Mouse (Mus musculus): ENCODE data around the gene Sele.
A peak's percentile ranks its signal among the peaks of the same experiment; 100 is the strongest.

Sele gene

DNA sequence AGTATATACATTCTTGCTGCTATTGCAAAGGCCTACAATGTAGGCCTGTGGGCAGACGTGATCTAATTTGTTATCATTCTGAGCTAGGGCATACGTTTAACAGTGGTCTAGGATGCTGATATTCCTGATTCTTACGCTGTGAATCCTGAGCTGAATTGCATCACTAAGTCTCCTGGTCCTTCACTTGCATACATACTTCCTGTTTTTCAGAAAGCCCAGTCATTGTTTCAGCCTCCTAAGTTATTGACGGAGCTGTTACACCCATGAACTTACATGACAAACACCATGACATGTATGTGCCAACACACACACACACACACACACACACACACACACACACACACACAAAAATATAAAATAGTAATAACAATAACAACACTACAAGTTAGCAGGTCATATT is 12.0 kb downstream of the Sele start:
- peaks cover 3% of the 10 kb centered on the region; the same call in 1 of the 2 replicates for H3K36me3 ChIP-seq (ENCODE audit: control insufficient read depth, insufficient read depth, low read length, poor library complexity, severe bottlenecking)
- no peak for DNase-seq (ENCODE audit: low read depth, low spot score)
- H3K27me3 ChIP-seq (ENCODE audit: control insufficient read depth, insufficient read depth, low read length, poor library complexity, severe bottlenecking): no peaks in the 10 kb centered on the region

GRCm38 (mm10) chr1:164061278-164061677 is 13.2 kb downstream of the Sele start:
- peak; percentile 73 for DNase-seq (ENCODE audit: low read depth, low spot score)
- peaks cover 8% of the 10 kb centered on the region for H3K36me3 ChIP-seq (ENCODE audit: control insufficient read depth, insufficient read depth, low read length, poor library complexity, severe bottlenecking)
- no peaks in the 10 kb centered on the region for H3K27me3 ChIP-seq (ENCODE audit: control insufficient read depth, insufficient read depth, low read length, poor library complexity, severe bottlenecking)

DNA sequence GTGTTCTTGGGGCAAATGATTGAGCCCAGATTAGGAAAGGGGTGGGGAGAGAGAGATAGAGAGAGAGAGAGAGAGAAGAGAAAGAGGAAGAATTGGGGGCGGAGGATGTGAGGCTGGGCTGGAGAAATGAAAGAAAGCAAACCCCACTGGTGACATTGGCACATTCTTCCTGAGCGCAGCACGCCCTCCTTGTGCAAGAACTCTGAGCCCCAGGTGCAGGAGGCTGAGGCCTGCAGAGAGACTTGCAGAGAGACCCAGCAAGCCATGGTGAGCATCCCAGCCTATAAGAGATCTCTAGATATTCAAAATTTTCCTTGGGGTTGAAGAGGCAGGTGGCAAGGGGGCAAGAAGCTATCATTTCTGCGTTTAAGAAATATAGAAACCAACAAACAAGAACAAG is 13.9 kb downstream of the Sele start, which contains the start of gene Sell:
Gene Sell (plus strand): TSS at position 58 of the 400 bp plus-strand sequence.
- DNase-seq (ENCODE audit: low read depth, low spot score): peak; percentile 60
- Histone ChIP-seq H3K27me3 (ENCODE audit: control insufficient read depth, insufficient read depth, low read length, poor library complexity, severe bottlenecking) (no peaks in the 10 kb centered on the region), H3K36me3 (ENCODE audit: control insufficient read depth, insufficient read depth, low read length, poor library complexity, severe bottlenecking) (peaks cover 10% of the 10 kb centered on the region)

DNA sequence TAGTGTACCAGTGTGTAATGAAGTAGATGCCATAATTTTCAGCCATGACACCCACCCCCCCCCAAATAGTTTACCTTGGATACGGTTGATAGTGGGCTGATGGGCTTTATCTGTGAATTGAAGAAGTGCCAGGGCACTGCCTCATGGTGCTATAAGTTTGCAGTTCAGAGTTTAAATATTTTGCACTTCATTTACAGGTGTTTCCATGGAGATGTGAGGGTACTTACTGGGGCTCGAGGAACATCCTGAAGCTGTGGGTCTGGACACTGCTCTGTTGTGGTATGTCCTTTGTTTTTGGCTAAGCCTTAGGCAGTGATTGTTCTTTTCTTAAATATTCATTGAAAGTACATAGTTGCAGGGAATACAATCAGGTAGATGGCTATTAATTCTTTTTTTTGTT is 14.8 kb downstream of the Sele start:
- no peak for DNase-seq (ENCODE audit: low read depth, low spot score)
- H3K36me3 ChIP-seq (ENCODE audit: control insufficient read depth, insufficient read depth, low read length, poor library complexity, severe bottlenecking): peaks cover 16% of the 10 kb centered on the region
- no peaks in the 10 kb centered on the region for H3K27me3 ChIP-seq (ENCODE audit: control insufficient read depth, insufficient read depth, low read length, poor library complexity, severe bottlenecking)

GRCm38 (mm10) chr1:164063745-164064144 is 15.7 kb downstream of the Sele start:
- Histone ChIP-seq H3K36me3 (ENCODE audit: control insufficient read depth, insufficient read depth, low read length, poor library complexity, severe bottlenecking) (peaks cover 17% of the 10 kb centered on the region), H3K27me3 (ENCODE audit: control insufficient read depth, insufficient read depth, low read length, poor library complexity, severe bottlenecking) (no peaks in the 10 kb centered on the region)
- no peak for DNase-seq (ENCODE audit: low read depth, low spot score)

DNA sequence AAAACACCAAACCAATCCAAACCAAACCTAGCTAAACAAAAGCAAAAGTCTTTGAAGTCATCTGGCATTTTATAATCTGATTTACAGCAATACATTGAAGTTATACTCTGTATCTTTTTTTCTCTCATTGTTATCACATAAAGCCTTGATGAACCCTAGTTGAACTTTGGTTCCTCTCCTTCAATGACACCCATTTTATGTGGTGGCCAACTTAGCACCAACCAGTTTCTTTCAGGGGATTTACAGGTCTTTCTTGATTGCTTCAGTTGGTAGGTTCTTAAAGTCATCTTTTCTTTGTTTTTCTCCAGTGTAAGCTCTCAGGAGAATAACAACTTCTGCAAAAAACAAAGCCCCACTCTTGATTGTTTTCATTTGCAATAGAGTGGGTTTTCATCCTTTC is 21.2 kb downstream of the Sele start:
- DNase-seq (ENCODE audit: low read depth, low spot score): peak; percentile 37
- peaks cover 27% of the 10 kb centered on the region for H3K36me3 ChIP-seq (ENCODE audit: control insufficient read depth, insufficient read depth, low read length, poor library complexity, severe bottlenecking)
- no peaks in the 10 kb centered on the region for H3K27me3 ChIP-seq (ENCODE audit: control insufficient read depth, insufficient read depth, low read length, poor library complexity, severe bottlenecking)

GRCm38 (mm10) chr1:164070461-164070860 is 22.4 kb downstream of the Sele start:
- Histone ChIP-seq H3K36me3 (ENCODE audit: control insufficient read depth, insufficient read depth, low read length, poor library complexity, severe bottlenecking) (peaks cover 21% of the 10 kb centered on the region), H3K27me3 (ENCODE audit: control insufficient read depth, insufficient read depth, low read length, poor library complexity, severe bottlenecking) (no peaks in the 10 kb centered on the region)
- peak; percentile 68 for DNase-seq (ENCODE audit: low read depth, low spot score)

- peak; percentile 69 for DNase-seq (ENCODE audit: low read depth, low spot score)
- Histone ChIP-seq H3K36me3 (ENCODE audit: control insufficient read depth, insufficient read depth, low read length, poor library complexity, severe bottlenecking) (peaks cover 20% of the 10 kb centered on the region; the same call in 1 of the 2 replicates), H3K27me3 (ENCODE audit: control insufficient read depth, insufficient read depth, low read length, poor library complexity, severe bottlenecking) (no peaks in the 10 kb centered on the region)
Measured at GRCm38 (mm10) chr1:164071111-164071510, 23.1 kb downstream of the Sele start.

DNA sequence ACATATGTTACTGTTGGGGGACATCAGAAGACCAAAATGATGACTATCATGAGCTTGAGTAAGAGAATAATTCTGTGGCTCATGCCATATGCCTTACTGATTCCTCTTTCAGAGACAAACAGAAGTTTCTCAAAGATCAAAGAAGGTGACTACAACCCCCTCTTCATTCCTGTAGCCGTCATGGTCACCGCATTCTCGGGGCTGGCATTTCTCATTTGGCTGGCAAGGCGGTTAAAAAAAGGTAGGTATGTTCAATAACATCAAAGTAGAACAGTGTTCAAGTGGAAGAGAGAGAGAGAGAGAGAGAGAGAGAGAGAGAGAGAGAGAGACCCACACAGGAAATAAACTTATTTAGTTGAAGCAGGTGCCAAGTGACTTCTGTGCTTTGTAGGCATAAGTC is 24.0 kb downstream of the Sele start:
- DNase-seq (ENCODE audit: low read depth, low spot score): no peak
- no peaks in the 10 kb centered on the region for H3K27me3 ChIP-seq (ENCODE audit: control insufficient read depth, insufficient read depth, low read length, poor library complexity, severe bottlenecking)

GRCm38 (mm10) chr1:164073091-164073490 is 25.1 kb downstream of the Sele start:
- Histone ChIP-seq H3K36me3 (ENCODE audit: control insufficient read depth, insufficient read depth, low read length, poor library complexity, severe bottlenecking) (peaks cover 11% of the 10 kb centered on the region; the same call in 1 of the 2 replicates), H3K27me3 (ENCODE audit: control insufficient read depth, insufficient read depth, low read length, poor library complexity, severe bottlenecking) (no peaks in the 10 kb centered on the region)
- no peak for DNase-seq (ENCODE audit: low read depth, low spot score)

More for the DNA sequence above, 24.0 kb downstream of the Sele start:
- H3K36me3 ChIP-seq (ENCODE audit: control insufficient read depth, insufficient read depth, low read length, poor library complexity, severe bottlenecking): peaks cover 18% of the 10 kb centered on the region; the same call in 1 of the 2 replicates

- no peak for DNase-seq (ENCODE audit: low read depth, low spot score)
- H3K36me3 ChIP-seq (ENCODE audit: control insufficient read depth, insufficient read depth, low read length, poor library complexity, severe bottlenecking): peaks cover 11% of the 10 kb centered on the region; the same call in 1 of the 2 replicates
- no peaks in the 10 kb centered on the region for H3K27me3 ChIP-seq (ENCODE audit: control insufficient read depth, insufficient read depth, low read length, poor library complexity, severe bottlenecking)
Measured at GRCm38 (mm10) chr1:164073803-164074202, 25.8 kb downstream of the Sele start.

GRCm38 (mm10) chr1:164074606-164075140 is 26.6 kb downstream of the Sele start:
- DNase-seq (ENCODE audit: low read depth, low spot score): peak; percentile 56
- peaks cover 10% of the 10 kb centered on the region; the same call in 1 of the 2 replicates for H3K36me3 ChIP-seq (ENCODE audit: control insufficient read depth, insufficient read depth, low read length, poor library complexity, severe bottlenecking)
- H3K27me3 ChIP-seq (ENCODE audit: control insufficient read depth, insufficient read depth, low read length, poor library complexity, severe bottlenecking): no peaks in the 10 kb centered on the region

DNA sequence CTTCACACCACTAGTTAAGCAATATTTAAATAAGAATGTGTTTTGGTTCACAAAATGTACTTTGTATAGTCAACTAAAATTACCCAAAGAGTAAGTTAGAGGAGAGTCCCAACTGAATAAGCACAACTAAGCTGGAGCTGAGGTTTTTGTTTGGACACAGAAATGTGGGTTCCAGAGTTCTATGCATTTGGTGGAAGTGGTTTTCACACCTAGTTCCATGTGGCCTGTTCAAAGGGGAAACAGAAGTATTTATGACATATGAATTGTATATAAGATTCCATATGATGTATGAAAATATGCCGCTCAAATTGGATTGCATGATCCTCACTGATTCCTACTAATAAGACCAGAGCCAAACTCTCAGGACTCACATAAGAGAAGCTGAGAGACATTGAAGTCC is 27.4 kb downstream of the Sele start:
- peaks cover 18% of the 10 kb centered on the region; the same call in 1 of the 2 replicates for H3K36me3 ChIP-seq (ENCODE audit: control insufficient read depth, insufficient read depth, low read length, poor library complexity, severe bottlenecking)
- DNase-seq (ENCODE audit: low read depth, low spot score): no peak

DNA sequence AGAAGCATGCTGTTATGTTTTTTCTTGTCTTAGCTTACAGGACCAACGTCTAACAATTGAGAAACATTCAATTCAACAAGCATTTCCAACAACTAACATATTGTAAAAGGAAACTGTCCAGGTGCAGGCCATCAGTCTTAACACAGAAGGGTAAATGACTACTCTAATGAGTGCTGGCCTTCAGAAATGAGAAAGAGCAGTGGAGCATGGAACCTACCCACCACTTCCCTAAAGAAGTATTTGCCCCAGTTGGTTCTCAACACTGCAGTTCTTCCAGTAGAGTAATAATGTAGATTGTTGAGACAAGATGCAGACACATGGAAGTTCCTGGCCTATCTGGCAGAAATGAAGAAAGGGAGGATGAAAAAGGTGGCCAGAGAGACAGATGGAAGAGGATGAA is 28.4 kb downstream of the Sele start:
- peak; percentile 77 for DNase-seq (ENCODE audit: low read depth, low spot score)
- Histone ChIP-seq H3K27me3 (ENCODE audit: control insufficient read depth, insufficient read depth, low read length, poor library complexity, severe bottlenecking) (no peaks in the 10 kb centered on the region), H3K36me3 (ENCODE audit: control insufficient read depth, insufficient read depth, low read length, poor library complexity, severe bottlenecking) (peaks cover 23% of the 10 kb centered on the region; the same call in 1 of the 2 replicates)

More for the DNA sequence above, 27.4 kb downstream of the Sele start:
- H3K27me3 ChIP-seq (ENCODE audit: control insufficient read depth, insufficient read depth, low read length, poor library complexity, severe bottlenecking): no peaks in the 10 kb centered on the region

DNA sequence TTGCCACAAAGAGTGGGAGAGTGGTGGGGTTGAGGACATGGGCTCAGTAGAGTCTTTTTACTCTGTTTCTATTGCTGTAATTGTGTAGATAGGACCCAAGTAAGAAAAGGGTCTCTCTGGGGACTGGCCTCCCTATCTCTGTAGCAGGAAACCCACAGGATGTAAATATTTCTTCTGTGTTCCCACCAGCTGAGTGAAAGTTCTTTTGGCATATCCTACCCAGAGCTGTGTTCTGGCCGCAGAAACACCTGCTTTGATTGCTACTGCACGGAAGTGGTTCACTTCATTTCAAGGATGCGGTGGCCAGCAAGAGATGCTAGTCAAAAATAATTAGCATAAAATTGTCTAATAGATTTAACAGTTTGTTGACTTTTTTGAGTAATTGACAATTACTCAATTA is 29.0 kb downstream of the Sele start:
- Histone ChIP-seq H3K36me3 (ENCODE audit: control insufficient read depth, insufficient read depth, low read length, poor library complexity, severe bottlenecking) (peaks cover 23% of the 10 kb centered on the region; the same call in 1 of the 2 replicates), H3K27me3 (ENCODE audit: control insufficient read depth, insufficient read depth, low read length, poor library complexity, severe bottlenecking) (no peaks in the 10 kb centered on the region)
- peak; percentile 44 for DNase-seq (ENCODE audit: low read depth, low spot score)

- DNase-seq (ENCODE audit: low read depth, low spot score): peak; percentile 70
- Histone ChIP-seq H3K27me3 (ENCODE audit: control insufficient read depth, insufficient read depth, low read length, poor library complexity, severe bottlenecking) (no peaks in the 10 kb centered on the region), H3K36me3 (ENCODE audit: control insufficient read depth, insufficient read depth, low read length, poor library complexity, severe bottlenecking) (peaks cover 16% of the 10 kb centered on the region; the same call in 1 of the 2 replicates)
Measured at GRCm38 (mm10) chr1:164078323-164078741, 30.3 kb downstream of the Sele start.

All from splenic B cell, adult 2 months (primary cell).